Mouse (Mus musculus) cortical plate, adult 2 months (tissue): ENCODE data around the gene Whamm.

Source experiments
- CTCF ChIP-seq: fragments of 200-500 bp; IDR thresholded peaks from 2 replicates; pipeline ENCODE4 v1.5.1; 2011; ENCODE audit warnings: mild to moderate bottlenecking, control low read depth, low read length; ENCODE audit not compliant: insufficient read depth; ENCODE audit errors: extremely low read depth
- POLR2A ChIP-seq: fragments of 200-500 bp; IDR thresholded peaks from 2 replicates; pipeline ENCODE4 v1.6.1; 2011; ENCODE audit warnings: mild to moderate bottlenecking, low read length, control low read depth; ENCODE audit not compliant: insufficient read depth; ENCODE audit errors: extremely low read depth

DNA sequence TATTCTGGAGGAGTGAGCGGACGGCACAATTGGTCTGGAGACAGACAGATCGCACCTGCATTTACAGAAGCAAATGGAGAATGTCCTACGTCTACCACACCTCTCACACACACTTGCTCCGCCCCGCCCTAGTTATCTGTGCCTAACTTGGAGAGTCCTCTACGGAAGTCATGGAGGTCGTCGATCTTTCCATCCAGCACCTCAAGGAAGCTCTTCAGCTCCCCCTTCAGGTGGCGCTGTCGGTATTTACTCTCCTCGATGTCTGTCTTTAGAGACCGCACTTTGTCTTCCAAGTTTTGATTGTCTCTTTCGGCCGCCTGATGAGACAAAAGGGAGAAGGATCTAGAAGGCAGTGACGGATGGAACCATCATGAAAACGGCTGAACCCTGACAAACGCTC lies 39.1 kb downstream of the Whamm start:
- peak; percentile 33 for TF ChIP-seq CTCF
- no peak for TF ChIP-seq POLR2A
